Mouse (Mus musculus) limb, embryonic 11.5 days (tissue): ENCODE data around the gene Olfr463. TPM values are rescaled to one million over a fixed set of nuclear protein-coding genes. Genes with fewer than 3 reads are reported as not detected.

Experiments
- ATAC-seq: fragments of 200-750 bp; cut with Nextera tagmentation; 2 replicates; pipeline ENCODE4 v1.8.0; 2017; ENCODE audit warnings: low read depth; ENCODE audit not compliant: insufficient number of reproducible peaks, low FRiP score, low TSS enrichment
- DNase-seq: peaks from one replicate; pipeline ENCODE4 v3.0.0-alpha.2; 2015; ENCODE audit warnings: low spot score
- H3K27ac ChIP-seq: fragments of 300-500 bp; sonication (generic); replicated peaks from 2 replicates; pipeline ENCODE4 v1.5.1; 2014; ENCODE audit warnings: low read depth, mild to moderate bottlenecking, low read length
- H3K27me3 ChIP-seq: fragments of 300-500 bp; sonication (generic); 2 replicates; pipeline ENCODE4 v1.6.1; 2014; ENCODE audit warnings: mild to moderate bottlenecking, low read length, mixed read lengths; ENCODE audit not compliant: control insufficient read depth, insufficient read depth
- H3K36me3 ChIP-seq: fragments of 300-500 bp; sonication (generic); 2 replicates; pipeline ENCODE4 v1.6.1; 2014; ENCODE audit warnings: mild to moderate bottlenecking, low read length, moderate library complexity, mixed read lengths; ENCODE audit not compliant: control insufficient read depth, insufficient read depth
- H3K4me1 ChIP-seq: fragments of 300-500 bp; sonication (generic); 2 replicates; pipeline ENCODE4 v1.6.1; 2014; ENCODE audit warnings: low read length, mixed read lengths; ENCODE audit not compliant: control insufficient read depth, insufficient read depth
- H3K4me2 ChIP-seq: fragments of 300-500 bp; sonication (generic); 2 replicates; pipeline ENCODE4 v1.6.1; 2014; ENCODE audit warnings: low read depth, mild to moderate bottlenecking, moderate library complexity; ENCODE audit not compliant: severe bottlenecking
- H3K4me3 ChIP-seq: fragments of 300-500 bp; sonication (generic); 2 replicates; pipeline ENCODE4 v1.5.1; 2014; ENCODE audit warnings: low read depth, low read length
- H3K9ac ChIP-seq: fragments of 300-500 bp; sonication (generic); 2 replicates; pipeline ENCODE4 v1.6.1; 2014; ENCODE audit warnings: mild to moderate bottlenecking, low read length
- H3K9me3 ChIP-seq: fragments of 300-500 bp; sonication (generic); 2 replicates; pipeline ENCODE4 v1.6.1; 2016; ENCODE audit warnings: low read length; ENCODE audit not compliant: control insufficient read depth
- WGBS: fragments of 180-500 bp; shearing (Covaris S2); extraction: QIAGEN DNeasy Blood & Tissue Kit; methylation state at CpG from one replicate; pipeline ENCODE4 v1.1.7; 2014; 5-methylcytosine and 5-hydroxymethylcytosine counted together
- polyA plus RNA-seq: library from polyadenylated mRNA; unstranded; fragments of >200 nt; fragmentation: Nextera tagmentation; extraction: Ambion mirVana; gene quantifications from 2 replicates; pipeline ENCODE4 v1.2.1, GENCODE M21; 2014

The Olfr463 gene
- not detected in 2 replicates for polyA plus RNA-seq

GRCm38 (mm10) chr11:87897287-87897686 lies at the start of gene Olfr463:
Olfr463 (minus strand) TSS chr11:87897387.
- H3K9ac ChIP-seq = no peak within 1 kb of the TSS
- no peak for DNase-seq
- H3K27ac ChIP-seq = no peak within 1 kb of the TSS
- H3K4me1 ChIP-seq = no peaks in the 10 kb centered on the region
- no peak within 1 kb of the TSS for H3K4me3 ChIP-seq
- H3K4me2 ChIP-seq = no peak within 1 kb of the TSS
- no peaks in the 10 kb centered on the region for H3K27me3 ChIP-seq
- no peaks in the 10 kb centered on the region for H3K36me3 ChIP-seq
- no peaks in the 10 kb centered on the region for H3K9me3 ChIP-seq
- no peak for ATAC-seq

- no peak for DNase-seq
- Histone ChIP-seq H3K36me3 (no peaks in the 10 kb centered on the region), H3K4me1 (no peaks in the 10 kb centered on the region), H3K27me3 (no peaks in the 10 kb centered on the region), H3K4me3 (no peak overlapping the region), H3K27ac (no peak overlapping the region), H3K4me2 (no peak overlapping the region), H3K9ac (no peak overlapping the region), H3K9me3 (no peaks in the 10 kb centered on the region)
- ATAC-seq = no peak
- 66% methylated on average over 3 of the region's 3 CpGs for WGBS
Measured at GRCm38 (mm10) chr11:87935467-87935866, 38.3 kb upstream of the Olfr463 start.

- WGBS = 60% methylated on average over 2 of the region's 2 CpGs
- H3K27ac ChIP-seq = no peak overlapping the region
- no peak overlapping the region for H3K9ac ChIP-seq
- DNase-seq = no peak
- no peaks in the 10 kb centered on the region for H3K36me3 ChIP-seq
- no peak overlapping the region for H3K4me3 ChIP-seq
- no peak for ATAC-seq
- no peaks in the 10 kb centered on the region for H3K9me3 ChIP-seq
- no peaks in the 10 kb centered on the region for H3K4me1 ChIP-seq
- no peaks in the 10 kb centered on the region for H3K27me3 ChIP-seq
- no peak overlapping the region for H3K4me2 ChIP-seq
Measured at GRCm38 (mm10) chr11:87933731-87934130, 36.5 kb upstream of the Olfr463 start.

GRCm38 (mm10) chr11:87930348-87930747 lies 33.2 kb upstream of the Olfr463 start:
- no peaks in the 10 kb centered on the region for H3K4me1 ChIP-seq
- H3K27me3 ChIP-seq = no peaks in the 10 kb centered on the region
- no peak for DNase-seq
- no peaks in the 10 kb centered on the region for H3K9me3 ChIP-seq
- H3K36me3 ChIP-seq = no peaks in the 10 kb centered on the region
- no peak overlapping the region for H3K4me3 ChIP-seq
- no peak overlapping the region for H3K27ac ChIP-seq
- WGBS = 90% methylated on average over 2 of the region's 2 CpGs
- no peak overlapping the region for H3K4me2 ChIP-seq
- H3K9ac ChIP-seq = no peak overlapping the region
- no peak for ATAC-seq

GRCm38 (mm10) chr11:87920966-87921365 lies 23.8 kb upstream of the Olfr463 start, which contains the start of gene Olfr464:
Olfr464 (minus strand) TSS chr11:87920967.
- Histone ChIP-seq H3K9me3 (no peaks in the 10 kb centered on the region), H3K36me3 (no peaks in the 10 kb centered on the region), H3K4me1 (no peaks in the 10 kb centered on the region), H3K4me2 (no peak within 1 kb of the TSS), H3K27me3 (no peaks in the 10 kb centered on the region), H3K27ac (no peak within 1 kb of the TSS), H3K9ac (no peak within 1 kb of the TSS), H3K4me3 (no peak within 1 kb of the TSS)
- WGBS = 24% methylated on average over 5 of the region's 5 CpGs
- ATAC-seq (no peak), DNase-seq (peak; percentile 88)

- Histone ChIP-seq H3K36me3 (no peaks in the 10 kb centered on the region), H3K9me3 (no peaks in the 10 kb centered on the region), H3K4me2 (no peak overlapping the region), H3K27ac (no peak overlapping the region), H3K27me3 (no peaks in the 10 kb centered on the region), H3K4me3 (no peak overlapping the region), H3K4me1 (no peaks in the 10 kb centered on the region), H3K9ac (no peak overlapping the region)
- no peak for ATAC-seq
- DNase-seq = no peak
- WGBS = 68% methylated on average over 2 of the region's 2 CpGs
Measured at GRCm38 (mm10) chr11:87920301-87920700, 23.1 kb upstream of the Olfr463 start.

- ATAC-seq (no peak), DNase-seq (no peak)
- Histone ChIP-seq H3K36me3 (no peaks in the 10 kb centered on the region), H3K27me3 (no peaks in the 10 kb centered on the region), H3K27ac (no peak overlapping the region), H3K9me3 (no peaks in the 10 kb centered on the region), H3K9ac (no peak overlapping the region), H3K4me2 (no peak overlapping the region), H3K4me1 (no peaks in the 10 kb centered on the region), H3K4me3 (no peak overlapping the region)
- WGBS = 91% methylated on average over 1 of the region's 1 CpGs
Measured at GRCm38 (mm10) chr11:87916005-87916404, 18.8 kb upstream of the Olfr463 start.

- H3K4me2 ChIP-seq = no peak overlapping the region
- no peak overlapping the region for H3K27ac ChIP-seq
- DNase-seq = no peak
- no peaks in the 10 kb centered on the region for H3K36me3 ChIP-seq
- H3K9me3 ChIP-seq = no peaks in the 10 kb centered on the region
- no peak overlapping the region for H3K4me3 ChIP-seq
- no peaks in the 10 kb centered on the region for H3K27me3 ChIP-seq
- WGBS = 84% methylated on average over 3 of the region's 3 CpGs
- no peak for ATAC-seq
- H3K9ac ChIP-seq = no peak overlapping the region
- no peaks in the 10 kb centered on the region for H3K4me1 ChIP-seq
Measured at GRCm38 (mm10) chr11:87904331-87904730, 7.1 kb upstream of the Olfr463 start.

- ATAC-seq (no peak), DNase-seq (no peak)
- Histone ChIP-seq H3K9ac (no peak within 1 kb of the TSS), H3K27ac (no peak within 1 kb of the TSS), H3K4me2 (no peak within 1 kb of the TSS), H3K4me3 (no peak within 1 kb of the TSS), H3K27me3 (no peaks in the 10 kb centered on the region), H3K9me3 (no peaks in the 10 kb centered on the region), H3K36me3 (no peaks in the 10 kb centered on the region), H3K4me1 (no peaks in the 10 kb centered on the region)
- WGBS = 88% methylated on average over 6 of the region's 6 CpGs
Measured at GRCm38 (mm10) chr11:87892168-87892567, 5.0 kb downstream of the Olfr463 start, which contains the start of gene Olfr462. Olfr462 (minus strand) TSS chr11:87892268.
